Mouse (Mus musculus) urinary bladder, postnatal 10 days (tissue): ENCODE results near the gene Tyk2.

ENCODE experiments used
- DNase-seq: peaks from one replicate; pipeline ENCODE4 v3.0.0; 2022; ENCODE audit warnings: low spot score

Gene Tyk2

GRCm38 (mm10) chr9:21131059-21131956, at the start of gene Tyk2:
Gene Tyk2 (minus strand): TSS chr9:21131243.
- DNase-seq = peak; percentile 63

- DNase-seq = no peak
Observed at GRCm38 (mm10) chr9:21180841-21181240, 49.8 kb upstream of the Tyk2 start.

GRCm38 (mm10) chr9:21180402-21180801, 49.4 kb upstream of the Tyk2 start:
- DNase-seq = no peak

GRCm38 (mm10) chr9:21172364-21172763, 41.3 kb upstream of the Tyk2 start:
- DNase-seq = no peak

- DNase-seq = no peak
Observed at GRCm38 (mm10) chr9:21169157-21169556, 38.1 kb upstream of the Tyk2 start.

GRCm38 (mm10) chr9:21168161-21169123, 37.4 kb upstream of the Tyk2 start:
- no peak for DNase-seq

GRCm38 (mm10) chr9:21167140-21168097, 36.4 kb upstream of the Tyk2 start:
- DNase-seq = no peak

GRCm38 (mm10) chr9:21166516-21166915, 35.5 kb upstream of the Tyk2 start:
- DNase-seq = no peak

GRCm38 (mm10) chr9:21165952-21166451, 35.0 kb upstream of the Tyk2 start:
- DNase-seq = no peak

GRCm38 (mm10) chr9:21165041-21165951, 34.3 kb upstream of the Tyk2 start, which contains the start of gene Pde4a:
Gene Pde4a (plus strand): TSS chr9:21165714.
- DNase-seq = no peak

GRCm38 (mm10) chr9:21164072-21164471, 33.0 kb upstream of the Tyk2 start:
- DNase-seq = no peak

- no peak for DNase-seq
Observed at GRCm38 (mm10) chr9:21163086-21164050, 32.3 kb upstream of the Tyk2 start.

GRCm38 (mm10) chr9:21161209-21161909, 30.3 kb upstream of the Tyk2 start:
- DNase-seq = peak; percentile 51

- no peak for DNase-seq
Observed at GRCm38 (mm10) chr9:21154787-21155186, 23.7 kb upstream of the Tyk2 start.

- DNase-seq = no peak
Observed at GRCm38 (mm10) chr9:21153833-21154232, 22.8 kb upstream of the Tyk2 start.

- DNase-seq = no peak
Observed at GRCm38 (mm10) chr9:21153331-21153730, 22.3 kb upstream of the Tyk2 start.

- DNase-seq = no peak
Observed at GRCm38 (mm10) chr9:21152715-21153114, 21.7 kb upstream of the Tyk2 start.
